Mouse (Mus musculus) central nervous system, embryonic 18 days (tissue): ENCODE data around the gene Cemip. TPM values are rescaled to one million over a fixed set of nuclear protein-coding genes. Genes with fewer than 3 reads are reported as not detected.

Experiments
- polyA plus RNA-seq: library from polyadenylated mRNA; depleted of rRNA; stranded (reverse); fragments of >200 nt; gene quantifications from 2 replicates; pipeline ENCODE4 v1.2.3, GENCODE M21; 2012; rRNA removed

Cemip gene
- 1.6 and 2.1 TPM in 2 replicates for polyA plus RNA-seq

DNA sequence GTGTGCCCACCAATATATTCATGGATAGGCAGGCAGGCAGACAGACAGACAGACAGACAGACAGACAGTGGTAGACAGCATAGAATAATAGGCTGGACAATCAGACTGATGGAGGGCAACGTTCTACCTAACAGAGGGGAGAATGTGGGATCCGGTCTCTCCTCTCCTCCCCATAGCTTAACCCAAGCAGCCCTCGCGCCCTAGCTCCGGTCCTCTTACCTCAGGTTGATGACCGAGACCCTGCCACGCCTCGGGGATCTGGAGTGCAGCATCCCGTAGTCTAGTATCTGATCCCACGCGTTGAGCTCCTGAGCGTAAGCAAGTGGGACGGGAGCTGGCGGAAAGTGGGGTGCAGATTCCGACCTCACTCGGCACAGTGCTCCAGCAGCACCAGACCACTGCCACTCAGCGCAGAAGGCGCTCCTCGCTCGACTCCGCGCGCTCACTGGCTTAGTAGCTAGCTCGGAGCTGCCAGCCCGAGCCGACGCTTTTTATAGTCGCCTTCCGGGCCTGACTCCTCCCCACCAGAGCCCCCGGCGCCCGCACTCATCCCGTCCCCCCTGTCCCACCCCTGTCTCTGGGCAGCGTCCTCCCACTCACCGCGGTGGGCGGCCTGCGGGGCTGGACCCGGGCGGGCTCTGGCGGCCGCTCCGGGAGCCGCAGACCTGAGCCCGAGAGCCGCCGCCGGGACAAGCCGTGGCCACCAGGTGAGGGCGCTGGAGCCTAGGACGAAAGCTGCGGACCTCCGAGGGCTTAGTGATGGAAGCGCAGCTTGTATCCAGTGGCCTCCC is at the start of gene Cemip:
Gene Cemip, minus strand, starts transcription at position 464 of the 791 bp plus-strand sequence.

DNA sequence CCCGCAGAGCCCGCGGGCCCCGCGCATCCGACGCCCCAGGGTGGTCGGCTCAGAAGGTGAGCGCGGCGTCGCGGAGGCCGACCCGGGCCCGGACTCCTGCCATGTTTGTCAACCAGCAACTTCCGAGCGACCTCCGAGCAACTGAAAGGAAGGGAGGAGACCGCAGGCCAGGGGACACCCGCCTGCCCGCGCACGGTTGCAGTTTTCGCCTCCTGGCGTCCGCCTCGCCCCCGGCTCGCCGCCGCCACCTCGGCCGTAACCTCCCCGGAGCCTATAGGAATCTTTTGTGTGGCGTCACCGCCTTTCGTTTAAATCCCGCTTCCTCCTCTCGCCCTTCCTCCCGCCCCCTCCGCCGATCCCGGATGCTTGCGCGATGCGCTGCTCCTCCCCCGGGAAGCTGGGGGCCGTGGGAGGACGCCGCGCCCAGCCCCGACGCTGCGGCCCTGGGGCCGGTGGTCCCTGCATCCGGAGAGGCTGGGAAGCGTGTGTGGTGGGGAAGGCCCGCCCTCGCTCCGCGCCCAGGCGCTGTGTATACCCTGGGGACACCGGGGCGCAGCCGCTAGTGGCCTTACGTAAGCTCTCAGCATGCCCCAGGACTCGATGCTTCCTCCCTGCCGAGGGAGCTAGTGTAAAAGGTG is 202.2 kb downstream of the Cemip start, which contains the start of the genes Tlnrd1 and Mesd:
Gene Tlnrd1, minus strand, starts transcription at position 285 of the 638 bp plus-strand sequence.
Gene Mesd, plus strand, starts transcription at position 446 of the 638 bp plus-strand sequence.

Other genes starting within 250 kb of the Cemip start
- 19.5 TPM in 2 replicates for gene Tlnrd1, start 202.2 kb downstream of the Cemip start, polyA plus RNA-seq
- gene Mesd, start 202.0 kb downstream of the Cemip start, polyA plus RNA-seq: 28.5 and 28.8 TPM in 2 replicates
- gene Abhd17c, start 65.4 kb upstream of the Cemip start, polyA plus RNA-seq: 86.5 and 98.2 TPM in 2 replicates